Mouse (Mus musculus): ENCODE data around the gene Arhgap5. TPM values are rescaled to one million over a fixed set of nuclear protein-coding genes. Genes with fewer than 3 reads are reported as not detected.
"Not testable (repeated sequence)": the region's sequence is repeated elsewhere in the genome, so short reads cannot be mapped to it uniquely, and the experiment has no call there.

Arhgap5 gene
- polyA plus RNA-seq, 1 experiment, result 7.3 TPM

DNA sequence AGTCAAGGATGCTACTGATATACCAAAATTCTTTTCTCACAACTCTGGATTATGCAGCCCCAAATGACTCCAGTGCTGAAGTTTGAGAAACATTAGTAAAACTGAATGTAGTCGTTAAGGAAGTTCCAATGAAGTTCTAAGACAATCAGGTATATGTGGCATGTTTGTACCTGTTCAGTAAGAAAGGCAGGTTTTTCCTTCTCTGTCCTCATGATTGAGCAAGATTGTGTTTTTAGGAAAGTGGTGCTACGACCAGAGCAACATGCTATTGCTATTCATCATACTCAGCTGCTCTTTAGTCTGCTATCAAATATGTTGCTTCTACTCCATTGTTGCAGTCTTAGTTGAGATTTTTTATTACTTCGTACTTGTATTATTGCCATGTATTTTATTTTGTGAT is 26.0 kb downstream of the Arhgap5 start:
- DNase-seq (ENCODE audit: low read depth), result peak; percentile 71

DNA sequence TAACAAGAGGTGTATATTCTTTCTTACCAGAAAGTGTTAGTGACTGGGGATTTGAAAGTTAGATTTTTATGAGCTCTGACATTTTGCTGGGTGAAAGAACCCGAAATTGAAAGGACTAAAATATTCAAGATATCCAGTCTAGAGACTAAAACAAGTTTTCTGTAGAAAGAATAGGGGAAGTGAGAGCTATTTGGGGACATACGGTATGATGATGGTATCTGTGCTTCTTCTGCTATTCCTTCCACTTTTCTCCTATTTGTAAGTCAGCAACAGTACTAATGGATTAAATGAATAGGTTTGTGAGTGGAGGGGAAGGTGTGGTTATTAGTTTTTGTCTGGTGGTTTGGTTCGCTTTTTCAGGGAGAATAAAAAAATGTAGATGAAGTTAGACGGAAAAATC is 37.5 kb downstream of the Arhgap5 start:
- no peak for DNase-seq (ENCODE audit: low read depth)

DNA sequence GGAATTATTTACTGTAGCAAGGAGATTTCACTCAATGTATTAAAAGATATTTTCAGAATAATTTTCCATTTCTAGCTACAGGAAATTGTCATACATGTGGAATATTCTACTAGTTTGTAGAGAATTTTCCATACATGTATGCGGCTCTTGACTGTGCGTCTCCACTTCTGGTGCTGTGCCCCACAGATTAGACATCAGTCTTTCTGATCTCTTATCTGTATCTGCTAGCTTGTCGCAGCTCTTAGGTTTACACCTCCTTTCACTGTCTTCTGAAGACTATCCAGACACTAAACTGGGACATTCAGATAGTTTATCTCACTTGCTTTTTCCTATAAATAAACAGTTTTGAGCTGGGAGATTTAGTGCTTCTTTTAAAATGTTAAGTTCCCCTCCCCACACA is 40.8 kb downstream of the Arhgap5 start:
- DNase-seq (ENCODE audit: low read depth), result no peak

DNA sequence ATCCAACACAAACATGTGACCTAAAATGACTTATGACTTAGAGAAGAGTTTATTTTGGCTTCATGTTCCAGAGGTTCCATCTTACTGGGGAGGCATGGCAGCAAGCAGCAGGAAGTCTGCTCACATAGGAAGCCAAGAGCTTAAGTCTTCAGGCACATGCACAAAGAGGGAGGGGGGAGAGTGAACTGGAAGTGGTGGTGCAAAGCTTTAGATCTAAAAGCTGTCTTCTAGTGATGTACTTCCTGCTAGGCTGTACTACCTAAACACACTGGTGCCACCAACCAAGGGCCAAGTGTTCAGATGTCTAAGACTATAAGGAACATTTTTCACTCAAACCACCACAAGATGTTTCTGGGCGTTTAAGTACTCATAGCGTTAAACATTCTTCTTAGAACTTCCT is 48.3 kb downstream of the Arhgap5 start:
- no peak for DNase-seq (ENCODE audit: low read depth)

DNA sequence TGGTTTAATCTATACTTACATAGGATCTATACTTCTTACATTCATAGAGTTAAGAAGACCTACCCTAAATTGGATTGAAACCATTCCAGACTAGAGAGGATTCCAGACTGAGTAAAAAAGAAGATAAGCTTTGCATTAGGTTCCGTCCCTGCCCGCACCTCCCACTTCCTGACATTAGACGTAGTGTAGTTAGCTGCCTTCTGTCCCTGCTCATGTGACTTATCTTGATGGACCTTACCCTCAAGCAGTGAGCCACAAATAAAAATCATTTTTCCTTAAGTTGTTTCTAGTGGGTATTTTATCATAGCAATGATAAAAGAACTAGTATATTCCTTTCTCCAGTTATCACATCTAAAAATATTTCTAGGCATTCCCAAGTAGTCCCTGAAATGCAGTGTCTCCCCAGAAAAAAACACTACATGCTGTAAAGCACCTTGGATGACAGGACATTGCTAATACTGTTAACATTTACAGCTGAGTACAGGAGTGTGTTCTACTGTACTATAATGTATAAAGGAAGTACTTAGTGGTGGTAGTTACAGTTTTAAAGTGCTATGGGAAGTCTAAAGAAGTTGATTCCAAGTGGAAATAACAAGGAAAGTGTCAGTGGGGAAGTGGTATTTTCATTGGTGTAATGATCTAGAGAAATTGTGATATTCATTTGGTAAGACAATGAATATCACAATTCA is 51.6 kb downstream of the Arhgap5 start:
- no peak for DNase-seq (ENCODE audit: low read depth)

DNA sequence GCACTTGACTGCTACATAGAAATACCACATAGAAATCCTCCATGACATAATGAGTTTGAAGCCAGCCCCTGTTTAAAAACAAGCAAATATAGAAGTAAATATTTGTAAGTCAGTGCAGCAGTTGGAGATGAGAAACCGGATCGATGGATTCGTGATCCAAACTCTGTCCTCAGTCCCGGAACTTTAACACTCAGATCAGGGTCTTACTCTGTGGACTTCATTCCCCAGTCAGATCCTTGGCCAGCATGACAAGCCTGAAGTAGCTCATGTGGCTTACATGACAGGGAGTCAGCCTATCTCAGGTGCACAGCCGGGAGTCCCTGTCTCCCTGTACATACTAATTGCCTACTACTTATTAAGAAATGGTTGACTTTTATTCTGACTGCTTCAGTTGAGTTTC is 61.9 kb downstream of the Arhgap5 start:
- no peak for DNase-seq (ENCODE audit: low read depth)

DNA sequence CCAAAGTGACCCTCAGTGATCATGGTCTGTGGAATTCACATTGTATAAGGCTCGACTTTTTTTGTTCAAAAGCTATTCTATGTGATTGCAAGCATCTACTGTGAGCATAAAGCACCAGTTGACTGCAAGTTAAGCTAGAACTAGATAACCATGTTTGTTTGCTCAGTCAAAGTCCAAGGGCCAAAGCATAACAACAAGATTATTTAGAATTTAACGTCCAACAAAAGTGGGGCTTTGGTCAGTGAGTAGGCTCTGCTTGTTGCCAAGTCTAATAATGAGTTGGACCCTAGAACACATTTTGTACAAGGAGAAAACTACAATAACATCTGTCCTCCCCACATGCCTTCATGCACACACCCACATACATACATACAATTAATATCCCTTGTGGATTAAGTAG is 69.6 kb downstream of the Arhgap5 start:
- no peak for DNase-seq (ENCODE audit: low read depth)

DNA sequence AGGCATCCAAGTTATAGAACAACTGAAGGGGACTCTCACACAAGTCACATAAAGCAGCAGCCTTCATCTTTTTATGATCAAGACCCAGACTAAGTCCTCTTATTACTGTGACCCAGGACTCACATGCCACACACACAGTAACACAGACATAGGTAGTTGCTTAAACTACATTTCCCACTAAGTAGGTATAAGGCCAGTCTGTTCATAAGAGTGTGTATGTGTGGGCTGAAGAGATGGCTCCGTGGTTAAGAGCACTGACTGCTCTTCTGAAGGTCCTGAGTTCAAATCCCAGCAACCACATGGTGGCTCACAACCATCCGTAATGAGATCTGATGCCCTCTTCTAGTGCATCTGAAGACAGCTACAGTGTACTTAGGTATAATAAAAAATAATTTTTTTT is 82.7 kb downstream of the Arhgap5 start:
- DNase-seq (ENCODE audit: low read depth), result not testable (repeated sequence)

DNA sequence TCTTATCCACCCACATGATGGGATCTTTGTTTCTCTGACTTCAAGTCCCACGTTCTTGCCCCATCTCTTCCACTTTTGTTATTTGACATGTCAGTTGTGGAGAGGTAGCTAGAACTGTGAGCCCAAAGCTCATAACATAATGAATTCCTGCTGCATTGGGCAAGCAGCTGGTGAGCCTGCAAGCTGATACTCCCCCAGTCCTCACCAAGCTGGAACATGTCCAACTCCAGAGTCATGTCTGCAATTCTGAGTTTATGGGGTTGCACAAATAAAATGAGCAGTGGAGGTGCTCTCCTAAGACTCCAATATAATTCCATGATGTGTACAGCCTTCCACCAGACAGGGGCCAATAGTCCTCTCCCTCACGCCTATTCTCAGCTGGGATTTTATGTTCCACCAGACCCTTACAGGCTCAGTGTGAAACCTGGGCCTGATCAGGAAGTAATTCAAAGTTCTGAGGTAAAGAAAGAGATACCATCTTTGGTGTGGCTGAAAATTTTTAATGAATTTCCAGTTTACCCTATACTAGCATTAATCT is 83.8 kb downstream of the Arhgap5 start:
- DNase-seq (ENCODE audit: low read depth), result no peak

DNA sequence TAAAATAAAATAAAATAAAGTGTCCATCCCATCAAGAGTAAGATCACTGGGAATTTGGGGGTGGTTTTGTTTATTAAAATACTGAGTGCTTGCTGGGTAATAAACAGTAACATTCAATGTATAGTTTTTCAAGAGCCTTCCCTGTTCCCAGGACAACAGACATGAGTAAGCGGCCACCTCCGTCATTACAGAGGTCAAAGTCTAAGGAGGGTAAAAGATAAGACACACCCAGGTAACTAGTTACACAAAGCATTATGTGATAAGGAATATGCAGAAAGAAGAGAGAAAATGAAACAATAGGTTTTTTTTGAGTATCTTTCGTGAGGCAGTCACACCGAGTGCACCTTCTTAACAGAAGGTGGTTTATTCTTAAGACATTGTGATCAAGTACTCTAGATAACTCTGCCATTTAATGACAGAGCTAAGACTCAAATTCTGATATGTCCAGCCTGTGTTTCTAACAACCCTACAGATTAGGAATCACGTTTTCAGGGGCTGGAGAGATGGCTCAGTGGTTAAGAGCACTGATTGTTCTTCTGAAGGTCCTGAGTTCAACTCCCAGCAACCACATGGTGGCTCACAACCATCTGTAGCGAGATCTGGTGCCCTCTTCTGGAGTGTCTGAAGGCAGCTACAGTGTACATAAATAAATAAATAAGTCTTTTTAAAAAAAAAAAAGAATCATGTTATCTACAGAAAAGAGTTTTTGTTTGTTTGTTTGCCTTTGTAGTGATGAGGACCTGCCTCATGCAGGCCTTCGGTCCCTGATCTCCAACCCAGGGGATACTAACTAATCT is 91.8 kb downstream of the Arhgap5 start:
- DNase-seq (ENCODE audit: low read depth), result no peak

DNA sequence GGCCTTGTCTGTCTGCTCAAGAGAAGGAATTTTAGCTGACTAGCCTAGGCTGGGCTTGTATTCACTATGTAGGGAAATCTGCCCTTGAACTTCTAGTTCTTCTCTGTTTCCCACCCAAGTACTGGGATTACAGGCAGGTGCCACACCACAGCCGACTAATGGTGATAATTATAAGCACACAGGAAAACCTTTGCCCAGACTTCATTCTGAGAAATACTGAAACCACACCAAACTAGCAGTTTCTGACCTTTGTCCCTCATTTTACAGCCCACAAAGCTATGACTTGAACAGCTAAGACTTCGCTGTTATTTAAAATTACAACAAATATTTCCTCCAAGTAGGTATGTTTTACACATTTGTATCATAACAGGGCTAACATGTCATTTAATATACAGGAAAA is 98.7 kb downstream of the Arhgap5 start:
- DNase-seq (ENCODE audit: low read depth), result no peak

DNA sequence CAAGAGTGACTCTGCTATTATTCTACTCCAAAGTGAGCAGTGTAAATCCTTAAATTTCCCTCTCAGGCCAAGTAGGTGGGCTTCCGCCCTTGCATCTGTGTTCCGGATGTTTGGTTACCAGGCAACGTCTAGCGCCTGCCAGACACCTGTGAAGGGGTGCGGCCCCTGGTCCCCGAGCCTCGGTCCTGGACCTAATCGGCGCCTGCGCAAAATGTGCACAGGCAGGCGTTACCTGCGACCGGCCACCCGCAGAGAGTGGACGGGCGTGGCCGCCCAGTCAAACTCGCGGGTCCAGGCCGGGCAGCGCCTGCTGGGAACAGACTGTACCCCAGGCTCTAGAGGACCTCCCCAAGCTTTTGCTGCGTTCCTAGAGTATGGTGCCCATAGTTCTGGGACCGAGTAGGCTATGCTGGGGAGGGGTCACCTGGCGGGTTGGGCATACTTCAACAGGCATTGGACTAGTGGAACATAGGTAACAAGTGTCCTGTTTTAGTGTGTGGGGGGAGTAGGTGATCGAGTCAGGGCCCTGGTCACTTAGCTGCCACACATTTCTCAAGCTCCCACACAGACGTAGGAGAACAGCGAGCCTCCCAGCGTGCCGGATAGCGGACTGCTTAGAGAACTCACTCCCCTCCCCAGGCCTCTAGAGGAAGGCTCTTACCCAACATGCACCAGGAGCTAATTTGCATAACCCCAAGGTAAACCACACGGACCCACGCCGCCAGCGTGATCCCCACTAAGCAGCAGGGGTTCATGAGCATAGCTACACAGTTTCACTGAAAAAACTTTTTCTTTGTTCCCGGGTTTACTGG is 99.3 kb downstream of the Arhgap5 start:
- peak; percentile 57 for DNase-seq (ENCODE audit: low read depth)

DNA sequence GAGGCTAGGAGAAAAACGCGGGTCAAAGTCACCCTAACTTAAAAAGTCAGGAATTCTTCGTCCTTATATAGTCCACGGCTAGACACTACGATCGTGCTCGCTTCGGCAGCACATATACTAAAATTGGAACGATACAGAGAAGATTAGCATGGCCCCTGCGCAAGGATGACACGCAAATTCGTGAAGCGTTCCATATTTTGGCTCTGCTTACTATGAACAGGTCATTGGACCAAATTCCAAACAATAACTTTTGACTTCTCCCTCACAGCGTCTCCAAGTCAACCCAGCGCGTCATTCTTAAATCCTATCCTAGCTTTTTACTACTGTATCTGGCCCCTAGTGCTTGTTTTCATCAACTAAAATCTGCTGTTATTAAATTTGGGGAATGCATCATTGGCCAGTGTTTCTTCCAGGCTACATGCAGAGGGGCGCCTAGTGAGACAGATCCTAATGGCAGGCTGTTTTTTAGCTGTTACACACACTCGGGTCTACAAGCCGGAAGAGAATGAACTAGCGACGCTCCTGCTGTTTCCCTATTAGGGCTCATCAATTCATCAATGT is 100.0 kb downstream of the Arhgap5 start:
- peak; percentile 52 for DNase-seq (ENCODE audit: low read depth)

DNA sequence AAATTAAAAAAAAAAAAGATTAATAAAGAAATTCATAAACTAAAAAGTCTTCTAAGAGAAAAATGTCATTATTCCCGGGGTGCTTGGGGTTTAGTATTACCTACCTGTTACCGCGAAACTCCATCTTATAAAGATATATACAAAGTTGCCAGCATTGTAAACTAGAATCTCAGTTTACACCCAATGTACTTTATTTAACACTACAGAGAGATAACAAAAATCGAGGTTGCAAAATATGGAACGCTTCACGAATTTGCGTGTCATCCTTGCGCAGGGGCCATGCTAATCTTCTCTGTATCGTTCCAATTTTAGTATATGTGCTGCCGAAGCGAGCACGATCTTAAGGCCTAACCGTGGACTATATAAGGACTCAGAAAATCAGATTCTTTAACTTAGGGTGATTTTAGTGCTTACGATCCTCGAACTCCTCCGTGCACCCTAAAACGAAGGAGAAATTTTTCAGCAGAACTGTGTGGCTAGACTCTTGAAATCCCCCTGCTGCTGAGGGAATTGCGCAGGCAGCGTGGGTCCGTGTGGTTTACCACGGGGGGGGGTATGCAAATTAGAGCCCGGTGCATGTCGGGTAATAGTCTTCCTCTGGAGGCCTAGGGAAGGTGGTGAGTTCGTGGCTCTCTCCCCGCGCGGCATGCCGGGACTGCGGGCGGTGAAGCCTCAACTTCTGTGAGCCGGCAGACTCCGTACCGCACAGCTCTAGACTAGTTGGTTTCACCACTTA is 100.7 kb downstream of the Arhgap5 start:
- DNase-seq (ENCODE audit: low read depth), result peak; percentile 46

DNA sequence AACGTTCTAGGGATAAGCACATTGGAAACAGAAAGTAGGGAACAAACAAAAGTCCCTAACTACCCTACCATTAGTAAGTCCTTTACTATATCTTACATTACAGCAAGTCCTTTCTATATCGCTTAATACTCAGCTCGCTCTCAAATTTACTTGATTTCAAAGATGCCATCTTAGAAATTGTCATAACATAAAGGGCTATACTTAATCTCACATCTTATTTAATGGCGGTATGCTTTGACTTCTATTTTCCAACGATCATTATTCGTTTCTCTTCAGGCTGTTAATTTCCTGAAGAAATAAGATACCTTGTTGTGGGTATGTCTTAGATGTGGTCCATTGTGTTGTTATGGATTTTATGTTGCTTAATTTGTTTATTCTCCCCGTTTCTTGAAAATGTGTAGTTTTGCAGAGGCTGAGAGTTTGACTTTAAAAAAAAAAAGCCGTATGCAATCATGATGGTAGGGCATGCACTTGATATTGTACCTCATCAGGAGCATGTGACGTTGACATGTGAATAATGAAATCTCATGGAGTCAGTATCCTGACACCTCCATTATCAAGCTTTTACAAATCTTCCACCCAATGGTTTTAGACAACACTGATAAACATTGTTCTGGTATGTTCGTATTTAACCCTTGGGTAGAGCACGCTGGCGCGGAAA is 101.3 kb downstream of the Arhgap5 start:
- DNase-seq (ENCODE audit: low read depth), result no peak

DNA sequence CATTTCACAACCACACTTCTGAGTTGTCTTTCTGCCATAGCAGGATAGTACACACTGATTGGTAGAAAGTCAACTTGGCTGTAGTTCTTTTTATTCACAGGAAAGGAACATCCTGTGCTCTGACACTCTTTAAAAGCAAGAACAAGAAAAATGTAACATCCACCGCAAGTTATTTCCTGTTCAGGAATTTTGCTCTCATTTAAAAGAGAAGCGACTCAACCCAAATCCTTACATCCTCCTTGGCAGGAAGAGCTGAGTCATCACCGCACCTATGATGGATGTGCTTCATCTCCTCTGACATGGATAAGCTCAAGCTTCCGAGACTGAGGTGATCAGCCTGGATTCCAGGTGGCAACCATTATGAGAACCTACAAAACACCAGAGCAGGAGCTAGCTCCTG is 103.6 kb downstream of the Arhgap5 start:
- no peak for DNase-seq (ENCODE audit: low read depth)

DNA sequence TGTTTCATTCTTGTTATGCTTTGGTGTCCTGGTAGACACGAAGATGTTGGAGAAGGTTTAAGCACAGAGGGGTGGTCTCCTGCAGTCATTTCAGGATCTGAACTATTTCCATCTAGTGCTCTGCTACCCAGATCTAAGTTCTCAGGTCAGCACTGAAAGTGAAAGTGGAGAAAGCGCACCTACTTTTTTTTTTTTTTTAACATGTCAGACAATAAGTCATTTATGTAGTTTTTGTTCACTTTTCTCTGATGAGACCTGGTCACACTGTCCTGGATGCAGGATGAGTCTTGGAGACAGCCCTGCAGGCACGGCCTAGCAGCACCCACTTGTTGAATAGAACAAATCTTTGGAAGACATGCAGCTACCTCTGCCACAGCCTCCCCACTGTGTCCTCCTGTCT is 111.9 kb downstream of the Arhgap5 start:
- DNase-seq (ENCODE audit: low read depth), result no peak

DNA sequence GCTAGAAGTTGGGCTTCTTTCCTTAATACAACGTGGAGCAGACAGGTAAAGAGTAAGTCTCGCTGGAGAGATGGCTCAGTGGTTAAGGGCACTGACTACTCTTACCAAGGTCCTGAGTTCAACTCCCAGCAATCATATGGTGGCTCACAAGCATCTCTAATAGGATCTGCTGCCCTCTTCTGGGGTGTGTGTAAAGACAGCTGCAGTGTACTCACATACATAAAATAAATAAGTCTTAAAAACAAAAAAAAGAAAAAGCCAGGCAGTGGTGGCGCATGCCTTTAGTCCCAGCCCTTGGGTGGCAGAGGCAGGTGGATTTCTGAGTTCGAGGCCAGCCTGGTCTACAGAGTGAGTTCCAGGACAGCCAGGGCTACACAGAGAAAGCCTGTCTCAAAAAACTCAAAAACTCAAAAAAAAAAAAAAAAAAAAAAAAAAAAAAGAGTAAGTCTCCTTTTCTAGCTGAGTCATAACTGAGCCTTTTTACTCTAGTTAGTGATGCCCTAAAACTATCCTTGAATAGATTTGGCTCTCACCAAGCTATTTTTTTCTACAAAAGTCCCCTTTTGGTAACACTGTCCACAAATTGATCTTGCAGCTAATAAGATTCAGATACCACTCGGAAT is 114.8 kb downstream of the Arhgap5 start:
- no peak for DNase-seq (ENCODE audit: low read depth)

DNA sequence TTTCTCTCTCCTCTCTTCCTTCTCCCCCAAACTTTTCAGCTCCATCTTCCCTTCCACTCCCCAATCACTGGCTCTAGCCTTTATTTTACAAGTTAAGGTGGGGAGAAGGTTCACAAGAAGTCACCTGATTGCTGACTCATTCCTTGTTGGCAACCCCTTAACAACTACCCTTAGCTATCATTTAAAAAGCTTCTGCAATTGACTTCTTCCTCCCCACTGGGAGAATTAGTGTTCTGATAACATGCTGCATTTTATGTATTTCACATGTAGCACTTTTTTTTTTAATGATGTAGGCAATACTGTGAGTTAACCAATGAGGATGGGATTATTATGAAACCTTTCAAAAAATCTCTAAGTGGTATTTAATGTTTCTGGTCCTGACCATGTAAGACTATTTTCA is 115.9 kb downstream of the Arhgap5 start:
- DNase-seq (ENCODE audit: low read depth), result no peak
